Mouse (Mus musculus) E14TG2a.4 (cell line): Measurements from ENCODE around the gene Gsc.

ENCODE experiments used
- H3K27me3 ChIP-seq: 2 replicates; pipeline ENCODE4 v1.6.1; 2014; ENCODE audit warnings: low read length, control low read depth; ENCODE audit not compliant: insufficient read depth
- H3K36me3 ChIP-seq: 2 replicates; pipeline ENCODE4 v1.6.1; 2014; ENCODE audit warnings: low read length, control low read depth; ENCODE audit not compliant: insufficient read depth
- H3K4me1 ChIP-seq: replicated peaks from 2 replicates; pipeline ENCODE4 v1.6.1; 2014; ENCODE audit warnings: low read depth, low read length, control low read depth
- H3K4me3 ChIP-seq: replicated peaks from 2 replicates; pipeline ENCODE4 v1.5.1; 2014; ENCODE audit warnings: mild to moderate bottlenecking, low read length
- H3K9me3 ChIP-seq: 2 replicates; pipeline ENCODE4 v1.6.1; 2014; ENCODE audit warnings: low read length, control low read depth
- CTCF ChIP-seq: conservative IDR thresholded peaks from 2 replicates; pipeline ENCODE4 v1.5.1; 2014; ENCODE audit warnings: low read length
- NANOG ChIP-seq: IDR thresholded peaks from 2 replicates; pipeline ENCODE4 v1.6.1; 2014; ENCODE audit warnings: borderline replicate concordance, low read length, mixed read lengths
- POU5F1 ChIP-seq: IDR thresholded peaks from 2 replicates; pipeline ENCODE4 v1.6.1; 2014; ENCODE audit warnings: low read length, borderline replicate concordance

Gene Gsc

DNA sequence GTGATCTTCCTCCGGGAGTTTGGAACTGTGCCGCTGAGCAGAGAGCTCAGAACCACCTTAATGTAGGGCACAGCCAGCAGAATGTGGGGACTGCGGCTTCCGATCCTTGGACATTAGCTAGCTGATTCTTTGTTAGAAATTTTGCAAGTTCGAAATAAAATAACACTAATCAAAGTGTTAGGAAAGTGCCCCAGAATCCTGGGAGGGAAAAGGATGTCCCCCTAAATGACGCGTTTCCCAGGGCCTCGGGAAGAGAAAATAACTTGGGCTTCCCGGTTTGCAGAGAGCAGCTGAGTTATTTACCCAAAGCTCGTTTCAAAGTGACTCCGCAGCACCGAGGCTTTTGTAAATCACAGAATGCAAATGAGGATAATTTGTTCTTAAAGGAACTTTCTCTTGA, 3.9 kb upstream of the Gsc start:
- Histone ChIP-seq H3K27me3 (peaks cover 72% of the 10 kb centered on the region), H3K4me1 (peaks cover 66% of the 10 kb centered on the region), H3K4me3 (no peak overlapping the region), H3K36me3 (no peaks in the 10 kb centered on the region), H3K9me3 (no peaks in the 10 kb centered on the region)
- TF ChIP-seq POU5F1 (no peak), NANOG (no peak), CTCF (no peak)

DNA sequence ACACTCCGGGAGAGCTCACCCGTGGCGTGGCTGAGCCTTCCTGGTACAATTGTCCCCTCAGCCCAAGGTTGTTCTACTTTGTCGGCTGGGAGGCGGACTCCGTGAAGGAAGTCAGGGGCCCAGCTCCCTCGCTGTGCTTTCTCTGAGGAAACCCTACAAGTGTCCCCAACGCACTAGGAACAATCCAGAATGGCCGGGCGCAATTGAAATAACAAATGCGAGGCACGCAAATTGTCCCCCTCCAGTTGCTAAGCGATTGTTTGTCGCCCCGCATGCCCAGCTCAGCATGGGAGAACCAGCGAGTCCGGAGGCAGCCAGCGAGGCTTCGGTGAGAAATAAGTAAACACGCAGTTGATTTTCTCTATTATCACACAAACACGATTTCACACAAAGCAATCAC, 2.8 kb upstream of the Gsc start:
- peaks cover 71% of the 10 kb centered on the region for H3K4me1 ChIP-seq
- H3K4me3 ChIP-seq = peak overlapping the region; percentile 32
- H3K36me3 ChIP-seq = no peaks in the 10 kb centered on the region
- peaks cover 81% of the 10 kb centered on the region for H3K27me3 ChIP-seq
- TF ChIP-seq POU5F1 (no peak), CTCF (no peak), NANOG (no peak)
- no peaks in the 10 kb centered on the region for H3K9me3 ChIP-seq

DNA sequence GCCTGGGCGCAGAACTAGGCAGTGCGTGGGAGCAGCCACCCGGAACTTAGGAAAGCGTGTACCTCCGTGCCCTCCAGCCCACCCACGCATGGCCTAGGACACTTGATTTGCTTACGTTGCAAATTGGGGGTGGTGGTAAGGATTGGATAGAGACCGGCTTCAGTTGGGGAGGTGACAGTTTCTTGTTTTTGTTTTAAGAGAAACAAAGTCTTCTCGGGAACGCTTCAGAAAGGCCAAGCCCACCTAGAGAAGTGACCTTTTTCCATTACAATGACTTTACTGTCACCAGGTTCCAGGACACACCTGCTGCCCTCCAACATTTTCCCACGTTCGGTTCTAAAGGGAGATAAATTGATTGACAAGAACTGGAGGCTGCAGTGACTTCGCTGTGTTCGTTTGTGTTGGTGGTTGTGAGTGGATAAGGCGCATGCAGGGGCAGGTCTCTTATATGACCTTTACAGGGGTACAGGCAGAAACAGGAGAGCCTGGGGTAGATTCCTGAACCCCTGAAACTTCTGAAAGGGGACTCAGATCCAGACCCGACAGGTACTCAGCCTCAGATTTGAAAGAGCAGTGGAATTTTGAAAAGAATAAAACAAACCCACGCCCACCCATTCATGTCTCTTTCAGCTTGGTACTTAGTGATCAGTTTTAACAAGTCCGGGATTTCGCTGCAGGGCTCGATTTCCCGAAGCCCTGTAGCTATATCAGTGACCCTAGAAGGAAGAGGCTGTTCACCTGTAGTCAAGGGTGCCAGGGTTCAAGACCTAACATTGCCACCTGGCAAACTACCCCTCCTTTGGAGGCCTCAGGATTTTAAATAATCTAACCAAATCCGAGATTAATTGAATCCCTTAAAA, 2.0 kb upstream of the Gsc start:
- no peak for TF ChIP-seq NANOG
- Histone ChIP-seq H3K27me3 (peaks cover 89% of the 10 kb centered on the region), H3K36me3 (no peaks in the 10 kb centered on the region)

DNA sequence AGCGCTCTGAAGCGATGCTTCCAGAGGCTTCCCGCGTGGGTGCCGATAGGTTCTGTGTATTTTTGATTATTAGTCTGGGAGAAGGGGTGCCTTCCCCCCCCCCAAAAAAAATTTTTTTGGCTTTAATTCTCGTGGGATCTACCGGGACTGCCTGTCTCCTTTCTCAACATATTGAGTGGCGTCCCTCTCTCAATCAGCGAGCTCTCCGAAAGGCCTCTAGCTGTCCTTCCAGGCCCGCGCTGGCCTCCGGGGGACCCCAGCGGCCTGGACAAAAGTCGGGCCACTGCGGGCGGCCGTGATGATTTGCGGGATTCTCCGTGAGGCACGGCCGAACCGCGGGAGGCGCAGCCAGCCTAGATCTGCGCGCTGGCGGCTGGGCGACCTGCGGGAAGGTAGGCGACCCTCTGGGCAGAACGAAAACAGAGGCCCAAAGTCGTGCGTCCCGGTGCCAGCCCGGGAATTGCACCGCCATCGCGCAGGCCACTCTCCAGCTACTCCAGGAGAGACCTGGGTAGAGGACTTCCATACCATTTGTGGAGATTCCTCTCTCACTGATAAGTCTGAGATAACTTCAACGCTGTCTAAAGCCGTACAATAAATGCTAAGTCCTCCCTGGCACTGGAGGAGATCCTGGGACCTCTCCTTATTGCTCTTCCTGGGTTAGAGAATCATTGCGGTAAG, 1.2 kb upstream of the Gsc start:
- Histone ChIP-seq H3K27me3 (peaks cover 92% of the 10 kb centered on the region), H3K9me3 (no peaks in the 10 kb centered on the region), H3K4me3 (peak overlapping the region; percentile 56), H3K36me3 (no peaks in the 10 kb centered on the region), H3K4me1 (peaks cover 73% of the 10 kb centered on the region)
- TF ChIP-seq NANOG (no peak), CTCF (no peak)

More for the DNA sequence above, 2.0 kb upstream of the Gsc start:
- H3K9me3 ChIP-seq = no peaks in the 10 kb centered on the region
- peaks cover 77% of the 10 kb centered on the region for H3K4me1 ChIP-seq
- H3K4me3 ChIP-seq = peak overlapping the region; percentile 56

DNA sequence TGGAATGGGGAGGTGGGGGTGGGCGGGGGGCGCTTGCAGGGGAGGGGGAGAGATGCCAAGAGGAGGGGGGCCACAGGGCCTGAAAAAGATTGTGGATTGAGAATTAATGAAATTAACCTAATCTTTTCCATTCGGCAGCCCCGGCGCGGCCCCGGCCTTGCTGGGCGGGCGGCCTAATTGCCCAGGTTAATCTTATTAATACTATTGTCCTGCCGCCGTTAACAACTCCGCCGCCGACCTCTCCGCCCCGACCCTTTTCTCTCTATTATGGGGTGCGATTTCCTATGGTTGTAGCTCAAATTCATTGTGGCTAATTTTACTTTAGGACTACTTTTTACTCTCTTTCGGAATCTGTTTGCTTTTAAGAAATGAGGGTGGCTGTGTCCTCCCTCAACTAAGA, 362 bp upstream of the Gsc start:
- Histone ChIP-seq H3K4me3 (no peak overlapping the region), H3K4me1 (peaks cover 66% of the 10 kb centered on the region), H3K9me3 (no peaks in the 10 kb centered on the region), H3K36me3 (no peaks in the 10 kb centered on the region), H3K27me3 (peaks cover 95% of the 10 kb centered on the region)
- no peak for TF ChIP-seq POU5F1
- no peak for TF ChIP-seq NANOG
- no peak for TF ChIP-seq CTCF

DNA sequence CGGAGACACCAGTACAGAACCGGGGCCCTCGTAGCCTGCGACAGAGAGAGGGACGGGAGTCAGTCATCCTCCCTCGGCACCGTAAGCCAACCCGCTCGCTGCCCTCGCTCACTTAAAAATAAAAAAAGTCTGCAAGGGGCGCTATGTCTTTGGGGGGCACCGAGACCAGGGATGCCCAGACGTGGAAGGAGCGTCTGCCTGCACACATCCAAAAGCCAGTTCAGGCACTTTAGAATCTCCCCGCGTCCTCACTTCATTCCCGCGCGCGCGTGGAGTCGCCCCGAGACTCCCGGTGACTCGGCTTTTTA, 958 bp downstream of the Gsc start:
- Histone ChIP-seq H3K9me3 (no peaks in the 10 kb centered on the region), H3K4me1 (peaks cover 54% of the 10 kb centered on the region), H3K4me3 (peak overlapping the region; percentile 77), H3K36me3 (no peaks in the 10 kb centered on the region), H3K27me3 (peaks cover 83% of the 10 kb centered on the region)
- TF ChIP-seq NANOG (no peak), POU5F1 (no peak), CTCF (no peak)

DNA sequence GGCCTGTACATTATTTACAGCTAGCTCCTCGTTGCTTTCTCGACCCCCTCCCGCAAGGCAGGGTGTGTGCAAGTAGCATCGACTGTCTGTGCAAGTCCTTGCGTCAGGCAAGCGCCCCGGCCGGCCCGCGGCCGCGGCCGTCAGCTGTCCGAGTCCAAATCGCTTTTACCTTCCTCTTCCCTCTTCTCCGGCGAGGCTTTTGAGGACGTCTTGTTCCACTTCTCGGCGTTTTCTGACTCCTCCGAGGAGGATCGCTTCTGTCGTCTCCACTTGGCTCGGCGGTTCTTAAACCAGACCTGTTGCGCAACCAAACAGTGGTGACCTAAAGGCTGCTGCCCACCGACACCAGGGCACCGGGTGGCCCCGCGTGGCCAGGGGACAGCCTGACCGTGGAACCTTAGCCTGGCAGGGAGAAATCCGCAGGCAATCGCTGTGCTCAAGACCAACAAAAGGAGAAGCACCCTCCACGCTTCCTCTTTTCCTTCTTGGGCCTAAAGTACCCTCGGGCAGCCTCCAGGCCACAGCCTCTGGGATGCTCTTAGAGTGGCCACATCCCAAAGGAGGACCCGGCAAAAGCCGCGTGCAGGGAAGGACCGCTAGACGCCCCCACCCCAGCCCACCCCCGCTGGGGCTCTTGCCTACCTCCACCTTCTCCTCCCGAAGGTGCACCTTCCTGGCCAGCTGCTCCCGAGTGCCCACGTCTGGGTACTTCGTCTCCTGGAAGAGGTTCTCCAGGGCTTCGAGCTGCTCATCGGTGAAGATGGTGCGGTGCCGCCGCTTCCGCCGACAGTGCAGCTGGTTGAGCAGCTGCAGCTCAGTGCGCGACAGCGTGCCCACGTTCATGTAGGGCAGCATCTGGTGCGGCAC, 1.5 kb downstream of the Gsc start:
- peaks cover 49% of the 10 kb centered on the region for H3K4me1 ChIP-seq
- TF ChIP-seq POU5F1 (no peak), CTCF (no peak), NANOG (no peak)
- peaks cover 78% of the 10 kb centered on the region for H3K27me3 ChIP-seq
- H3K36me3 ChIP-seq = no peaks in the 10 kb centered on the region
- H3K9me3 ChIP-seq = no peaks in the 10 kb centered on the region
- peak overlapping the region; percentile 77 for H3K4me3 ChIP-seq

DNA sequence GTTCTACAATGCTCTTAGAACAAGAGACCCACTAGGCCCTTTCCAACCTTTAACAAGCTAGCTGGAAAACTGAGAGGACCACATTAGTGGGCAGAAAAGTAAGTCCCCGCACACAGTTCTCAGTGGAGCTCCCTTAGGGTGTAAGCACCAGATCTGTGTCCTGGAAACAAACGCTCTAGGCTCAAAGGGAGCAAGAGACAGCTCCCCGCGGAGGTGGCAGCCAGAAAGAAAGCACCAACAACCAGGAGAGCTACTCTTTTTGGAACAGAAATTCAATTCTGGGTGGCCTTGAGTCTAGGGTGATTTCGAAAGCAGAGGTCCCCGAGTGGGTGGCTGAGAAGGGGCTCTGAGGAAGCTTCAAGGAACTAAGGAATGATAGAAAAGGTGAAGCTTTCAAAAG, 2.5 kb downstream of the Gsc start:
- Histone ChIP-seq H3K4me1 (peaks cover 40% of the 10 kb centered on the region), H3K9me3 (no peaks in the 10 kb centered on the region), H3K27me3 (peaks cover 77% of the 10 kb centered on the region), H3K36me3 (no peaks in the 10 kb centered on the region), H3K4me3 (no peak overlapping the region)
- TF ChIP-seq POU5F1 = no peak
- no peak for TF ChIP-seq CTCF
- no peak for TF ChIP-seq NANOG
